ENCODE assay signal across 11 mouse cellular contexts in the genomic region with DNA sequence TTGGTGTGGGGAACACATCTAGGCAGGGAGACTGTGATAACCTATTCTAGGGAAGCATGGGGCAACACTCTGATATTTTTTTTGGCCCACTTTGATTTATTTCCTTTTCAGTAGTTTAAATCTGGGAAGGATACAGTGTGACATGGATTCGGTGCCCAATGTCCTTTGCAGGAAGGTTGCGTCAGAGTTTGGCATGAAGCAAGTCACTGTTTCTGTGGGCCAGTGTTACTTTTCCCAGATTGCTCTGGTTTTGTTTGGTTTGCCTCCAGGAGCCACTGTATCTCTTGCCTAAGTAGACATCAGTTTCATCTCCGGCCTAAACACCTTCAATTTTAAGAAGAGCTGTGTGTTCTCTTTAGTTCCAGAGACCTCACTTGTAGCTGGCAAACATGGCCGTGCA.
"Had no signal": no experiment of that assay in that cellular context is flagged by ENCODE, and none has a peak within 500 bp of the region (broad histone marks: within the 10 kb centered on the region; RNA-seq: fewer than 3 reads in every experiment).

No protein-coding gene starts in this region.

- DNase-seq: kidney, adult 9 months; kidney, postnatal 14 days; layer of hippocampus, adult 9-11 months; liver; liver, postnatal 0 days; lung, embryonic 14.5 days; right cerebral cortex, adult 18-20 months; right cerebral cortex, postnatal 25 days; thymus, adult 2 months; thymus, postnatal 14 days; thymus, postnatal 4 days had no signal
